Mouse (Mus musculus) forebrain, embryonic 11.5 days (tissue): ENCODE measurements at regions not wholly inside any gene's neighbourhood (a gene's known extent, or its start where the extent isn't known, plus 50 kb on each side); places are given as distances from the start of the nearest gene placed in this dataset.
A peak's percentile ranks its signal among the peaks of the same experiment; 100 is the strongest.

Experiments
- ATAC-seq: fragments of 200-750 bp; cut with Nextera tagmentation; replicated peaks from 2 replicates; pipeline ENCODE4 v1.8.0; 2017; ENCODE audit warnings: moderate TSS enrichment; ENCODE audit not compliant: low FRiP score
- DNase-seq: peaks from one replicate; pipeline ENCODE4 v3.0.0-alpha.2; 2017; ENCODE audit warnings: low spot score
- H3K27ac ChIP-seq: fragments of 300-500 bp; sonication (generic); 2 replicates; pipeline ENCODE4 v1.5.1; 2014; ENCODE audit warnings: low read depth, low read length
- H3K27me3 ChIP-seq: fragments of 300-500 bp; sonication (generic); 2 replicates; pipeline ENCODE4 v1.6.1; 2014; ENCODE audit warnings: mild to moderate bottlenecking, low read length, mixed read lengths; ENCODE audit not compliant: control insufficient read depth, insufficient read depth
- H3K36me3 ChIP-seq: fragments of 300-500 bp; sonication (generic); 2 replicates; pipeline ENCODE4 v1.6.1; 2014; ENCODE audit warnings: mild to moderate bottlenecking, low read length, moderate library complexity, mixed read lengths; ENCODE audit not compliant: control insufficient read depth, insufficient read depth
- H3K4me1 ChIP-seq: fragments of 300-500 bp; sonication (generic); replicated peaks from 2 replicates; pipeline ENCODE4 v1.6.1; 2014; ENCODE audit warnings: low read length, mixed read lengths; ENCODE audit not compliant: control insufficient read depth, insufficient read depth
- H3K4me2 ChIP-seq: fragments of 300-500 bp; sonication (generic); 2 replicates; pipeline ENCODE4 v1.6.1; 2014; ENCODE audit warnings: low read depth, mild to moderate bottlenecking, low read length, moderate library complexity, mixed read lengths; ENCODE audit not compliant: severe bottlenecking
- H3K4me3 ChIP-seq: fragments of 300-500 bp; sonication (generic); 2 replicates; pipeline ENCODE4 v1.5.1; 2014; ENCODE audit warnings: low read depth, low read length
- H3K9ac ChIP-seq: fragments of 300-500 bp; sonication (generic); 2 replicates; pipeline ENCODE4 v1.6.1; 2014; ENCODE audit warnings: low read length
- H3K9me3 ChIP-seq: fragments of 300-500 bp; sonication (generic); 2 replicates; pipeline ENCODE4 v1.6.1; 2016; ENCODE audit warnings: low read length, mixed read lengths; ENCODE audit not compliant: control insufficient read depth
- WGBS: fragments of 180-500 bp; shearing (Covaris S2); extraction: QIAGEN DNeasy Blood & Tissue Kit; methylation state at CpG from one replicate; pipeline ENCODE4 v1.1.7; 2014; 5-methylcytosine and 5-hydroxymethylcytosine counted together

DNA sequence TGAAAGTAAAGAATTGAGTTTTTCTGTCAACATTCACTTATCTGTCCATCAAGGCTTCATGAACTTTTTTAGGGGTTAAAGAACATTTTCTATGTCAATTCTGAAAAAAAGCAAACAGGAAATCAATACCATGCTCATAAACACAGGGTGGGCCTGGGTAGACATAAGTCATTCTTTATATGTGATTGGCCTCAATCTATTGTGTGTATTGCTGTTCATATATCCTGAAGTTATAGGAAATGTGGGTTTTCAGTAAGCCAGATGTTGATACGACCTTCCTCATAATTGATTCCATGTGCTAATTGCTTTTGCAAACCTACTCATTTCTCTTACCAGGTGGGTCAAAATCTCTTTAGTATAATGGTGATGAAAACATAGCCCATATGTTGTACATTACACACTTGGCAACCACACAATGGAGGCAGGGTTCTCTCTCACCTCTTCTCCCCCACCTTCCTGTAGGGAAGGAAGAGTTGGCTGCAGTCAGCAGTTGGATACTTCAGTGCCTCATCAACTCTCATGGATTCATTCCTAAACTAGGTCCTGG lies 182.6 kb upstream of the Cd180 start:
- Histone ChIP-seq H3K4me3 (no peak overlapping the region), H3K27ac (no peak overlapping the region), H3K9me3 (no peaks in the 10 kb centered on the region), H3K36me3 (no peaks in the 10 kb centered on the region), H3K9ac (no peak overlapping the region), H3K4me2 (no peak overlapping the region), H3K27me3 (no peaks in the 10 kb centered on the region), H3K4me1 (no peaks in the 10 kb centered on the region)
- DNase-seq (no peak), ATAC-seq (no peak)
- 79% methylated on average over 1 of the region's 1 CpGs for WGBS

DNA sequence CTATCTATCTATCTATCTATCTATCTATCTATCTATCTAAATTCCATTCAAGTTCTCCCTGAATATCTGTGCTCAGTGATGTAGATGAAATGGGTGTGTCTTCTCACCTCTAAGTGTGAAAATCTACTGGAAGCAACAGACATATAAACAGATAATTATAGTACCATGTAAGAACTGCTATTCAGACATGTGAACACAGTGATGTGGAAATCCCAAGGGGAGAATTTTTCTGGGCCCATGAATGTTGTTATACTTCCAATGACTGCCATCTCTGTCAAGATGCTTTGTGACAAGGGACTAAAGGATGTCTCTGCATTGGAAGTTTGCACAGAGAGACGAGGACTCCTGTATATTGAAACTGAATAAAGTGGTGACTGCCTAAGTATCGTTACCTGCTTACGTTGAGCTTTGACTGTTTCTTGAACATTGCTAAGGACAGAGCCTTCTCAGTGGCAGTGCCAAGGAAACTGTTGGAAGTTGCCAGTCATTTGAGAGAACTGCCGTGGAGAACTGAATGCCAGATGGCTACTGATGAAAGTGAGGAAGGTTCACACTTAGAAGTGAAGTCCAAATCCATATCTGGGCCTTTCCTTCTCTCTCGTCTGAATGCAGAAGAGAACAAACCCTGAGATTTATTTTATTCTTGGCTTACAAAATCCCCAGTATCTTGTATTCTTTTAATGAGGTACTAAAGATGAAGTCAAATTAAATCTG lies 175.0 kb upstream of the Cd180 start:
- Histone ChIP-seq H3K36me3 (no peaks in the 10 kb centered on the region), H3K9ac (no peak overlapping the region), H3K27me3 (no peaks in the 10 kb centered on the region), H3K27ac (no peak overlapping the region), H3K4me1 (no peaks in the 10 kb centered on the region), H3K4me2 (no peak overlapping the region), H3K9me3 (no peaks in the 10 kb centered on the region), H3K4me3 (no peak overlapping the region)
- DNase-seq, result no peak
- ATAC-seq, result no peak
- WGBS, result 88% methylated on average over 5 of the region's 5 CpGs

DNA sequence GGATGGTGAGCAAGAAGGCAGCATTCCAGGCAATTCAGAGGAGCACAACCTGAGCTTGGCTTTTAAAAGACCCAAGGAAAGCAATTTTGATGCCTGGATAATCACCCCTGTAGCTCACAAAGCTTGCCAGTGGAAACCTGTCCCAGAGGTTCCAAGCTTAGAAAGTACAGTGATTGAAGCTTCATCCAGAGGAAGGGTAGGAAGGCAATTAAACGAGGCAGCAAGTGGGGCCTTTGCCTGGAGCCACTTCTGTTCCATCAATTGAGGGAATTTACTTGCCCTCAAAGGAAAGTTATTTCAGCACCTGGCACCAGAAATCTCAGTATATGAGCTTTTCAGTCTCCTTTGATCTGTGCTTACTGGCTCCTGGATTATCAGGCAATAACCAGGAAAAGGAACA lies 171.9 kb upstream of the Cd180 start:
- Histone ChIP-seq H3K36me3 (no peaks in the 10 kb centered on the region), H3K4me3 (no peak overlapping the region), H3K4me2 (no peak overlapping the region), H3K9me3 (no peaks in the 10 kb centered on the region), H3K4me1 (no peaks in the 10 kb centered on the region), H3K27ac (no peak overlapping the region), H3K9ac (no peak overlapping the region), H3K27me3 (no peaks in the 10 kb centered on the region)
- ATAC-seq (no peak), DNase-seq (no peak)
- WGBS, result 33% methylated on average over 1 of the region's 1 CpGs

DNA sequence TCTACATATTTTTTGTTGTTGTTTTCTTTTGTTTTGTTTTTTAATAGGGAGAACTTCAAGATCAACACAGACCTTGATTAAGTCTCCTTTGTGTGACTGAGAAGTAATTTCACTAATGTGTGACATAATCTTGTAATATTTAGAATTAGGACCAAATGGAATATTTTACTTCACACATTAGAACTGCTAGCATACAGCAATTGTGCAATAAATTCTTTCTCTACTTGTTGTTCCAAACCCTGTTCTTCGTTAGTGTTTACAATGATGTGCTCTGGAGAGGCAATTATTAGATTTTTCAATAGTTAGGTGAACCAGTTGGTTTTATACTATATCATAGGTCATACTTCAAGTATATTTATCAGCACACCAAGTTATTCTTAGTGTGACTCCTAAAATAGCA lies 171.3 kb upstream of the Cd180 start:
- no peak overlapping the region for H3K27ac ChIP-seq
- WGBS, result 89% methylated on average over 1 of the region's 1 CpGs
- H3K9me3 ChIP-seq, result no peaks in the 10 kb centered on the region
- H3K36me3 ChIP-seq, result no peaks in the 10 kb centered on the region
- DNase-seq (no peak), ATAC-seq (no peak)
- no peak overlapping the region for H3K4me2 ChIP-seq
- H3K4me1 ChIP-seq, result no peaks in the 10 kb centered on the region
- no peak overlapping the region for H3K9ac ChIP-seq
- H3K4me3 ChIP-seq, result no peak overlapping the region
- H3K27me3 ChIP-seq, result no peaks in the 10 kb centered on the region

DNA sequence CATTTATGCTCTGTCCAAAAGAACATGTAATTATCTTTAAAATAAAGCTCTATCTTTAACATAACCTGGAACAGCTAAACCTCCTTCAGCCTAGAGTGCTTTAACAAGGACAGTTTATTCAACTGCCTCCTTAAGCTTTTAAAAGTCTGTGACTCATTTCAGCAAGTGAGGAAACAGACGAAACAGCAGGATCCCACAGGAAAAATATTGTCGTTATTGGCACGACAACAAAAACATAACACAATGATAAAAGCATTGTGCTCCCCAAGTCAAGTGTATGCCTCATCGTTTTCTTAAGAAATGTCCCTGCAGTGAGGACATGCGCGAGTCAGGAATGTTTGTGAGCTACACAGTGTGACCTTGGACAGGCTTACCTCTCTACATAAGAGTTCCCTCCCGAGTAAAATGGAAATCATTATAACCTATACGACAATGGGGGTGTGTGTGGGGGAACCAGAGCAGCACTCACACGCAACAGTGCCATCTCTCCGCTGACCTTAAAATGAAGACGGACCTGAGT lies 166.7 kb upstream of the Cd180 start:
- H3K27ac ChIP-seq, result no peak overlapping the region
- H3K4me1 ChIP-seq, result no peaks in the 10 kb centered on the region
- no peak overlapping the region for H3K4me2 ChIP-seq
- ATAC-seq, result no peak
- 79% methylated on average over 11 of the region's 11 CpGs for WGBS
- no peaks in the 10 kb centered on the region for H3K27me3 ChIP-seq
- H3K4me3 ChIP-seq, result no peak overlapping the region
- H3K9me3 ChIP-seq, result no peaks in the 10 kb centered on the region
- DNase-seq, result no peak
- no peak overlapping the region for H3K9ac ChIP-seq
- no peaks in the 10 kb centered on the region for H3K36me3 ChIP-seq

DNA sequence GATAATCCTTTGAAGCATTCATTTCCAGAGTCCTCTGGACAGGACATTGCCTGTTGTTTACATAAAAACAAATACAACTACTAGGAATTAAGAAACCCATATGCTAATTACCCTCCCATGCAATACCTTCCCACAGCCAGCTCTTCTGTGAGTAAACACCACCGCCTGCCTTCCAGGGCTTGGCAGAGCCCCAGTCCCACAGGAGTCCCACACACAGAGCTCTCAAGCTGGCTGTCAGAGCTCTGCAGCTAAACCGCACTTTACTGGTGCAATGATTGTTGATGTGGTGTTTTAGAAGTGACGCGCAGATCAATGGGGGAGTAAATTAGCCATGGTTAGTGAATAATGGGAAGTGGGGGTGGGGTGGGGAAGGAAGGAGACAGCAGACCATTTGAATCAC lies 159.6 kb upstream of the Cd180 start:
- Histone ChIP-seq H3K27ac (no peak overlapping the region), H3K4me2 (no peak overlapping the region), H3K9me3 (no peaks in the 10 kb centered on the region), H3K4me3 (no peak overlapping the region), H3K9ac (no peak overlapping the region), H3K4me1 (0 out of 2 replicates have a peak, but pooled peaks cover 5% of the 10 kb centered on the region), H3K36me3 (no peaks in the 10 kb centered on the region), H3K27me3 (no peaks in the 10 kb centered on the region)
- ATAC-seq (no peak; the same call in 1 of the 2 replicates), DNase-seq (no peak)
- WGBS, result 23% methylated on average over 4 of the region's 4 CpGs

DNA sequence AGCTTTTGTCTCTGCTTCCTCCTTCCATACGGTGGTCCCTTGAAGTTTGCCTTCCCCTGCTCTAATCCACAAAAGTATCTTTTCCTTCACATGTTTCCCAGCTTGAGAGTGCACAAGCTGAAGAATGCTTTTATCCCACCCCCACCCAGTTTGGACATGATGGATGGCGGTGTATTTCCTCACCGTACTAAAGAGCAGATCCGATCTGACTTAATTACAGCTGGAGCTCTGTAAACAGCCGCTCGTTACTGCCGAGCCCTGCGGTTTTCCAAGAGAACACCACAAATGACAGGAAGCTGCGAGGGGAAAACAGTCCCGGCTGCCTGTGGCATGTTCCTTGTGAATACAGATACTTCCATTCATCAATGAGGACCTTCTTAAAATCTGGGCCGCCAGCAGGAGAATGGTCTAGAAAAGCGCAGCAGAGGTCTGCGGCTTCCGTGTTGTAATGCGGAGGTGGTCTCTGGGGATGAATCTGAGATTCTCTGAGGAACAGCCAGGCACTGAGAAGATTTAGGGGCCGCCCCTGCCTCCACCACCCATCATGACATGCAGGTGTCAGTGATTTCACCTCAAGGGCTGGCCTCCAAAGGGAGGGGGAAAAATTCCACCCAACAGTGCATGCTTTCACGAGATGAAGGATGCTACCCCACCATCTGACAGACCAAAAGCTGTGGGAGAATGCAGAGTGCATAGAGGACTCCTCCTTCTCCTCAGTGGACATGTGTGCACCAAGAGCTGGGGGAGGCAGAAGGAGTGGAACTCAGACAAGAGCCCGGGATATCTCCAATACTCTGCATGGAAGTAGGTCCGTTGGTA lies 155.7 kb upstream of the Cd180 start:
- H3K4me1 ChIP-seq, result 0 out of 2 replicates have a peak, but pooled peaks cover 5% of the 10 kb centered on the region
- H3K4me3 ChIP-seq, result no peak overlapping the region
- H3K27me3 ChIP-seq, result no peaks in the 10 kb centered on the region
- 45% methylated on average over 19 of the region's 19 CpGs for WGBS
- no peak overlapping the region for H3K9ac ChIP-seq
- peak; percentile 54 for DNase-seq
- H3K9me3 ChIP-seq, result no peaks in the 10 kb centered on the region
- H3K4me2 ChIP-seq, result peak overlapping the region; percentile 36; the same call in 1 of the 2 replicates
- peak; percentile 53; the same call in 1 of the 2 replicates for ATAC-seq
- no peaks in the 10 kb centered on the region for H3K36me3 ChIP-seq
- no peak overlapping the region for H3K27ac ChIP-seq

DNA sequence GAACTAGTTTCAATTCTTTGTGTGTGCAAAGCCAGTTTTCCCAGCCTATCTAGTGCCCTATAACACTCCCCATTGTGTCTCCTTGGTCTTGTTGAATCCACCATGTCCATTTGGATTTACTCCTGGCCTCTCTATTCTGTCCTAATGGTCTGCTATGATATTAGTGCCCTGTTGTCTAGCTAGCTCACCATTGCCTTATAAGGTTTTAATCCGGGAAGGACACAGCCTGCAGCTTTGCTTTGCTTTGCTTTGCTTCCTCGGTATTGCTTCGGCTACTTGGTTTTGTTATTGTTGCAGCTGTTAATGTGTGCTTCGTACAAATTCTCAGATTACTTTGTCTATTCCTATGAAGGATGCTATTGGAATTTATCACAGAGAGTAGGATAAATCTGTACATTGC lies 152.9 kb upstream of the Cd180 start:
- no peak overlapping the region for H3K9ac ChIP-seq
- no peak overlapping the region for H3K27ac ChIP-seq
- H3K9me3 ChIP-seq, result no peaks in the 10 kb centered on the region
- H3K27me3 ChIP-seq, result no peaks in the 10 kb centered on the region
- H3K36me3 ChIP-seq, result no peaks in the 10 kb centered on the region
- DNase-seq (no peak), ATAC-seq (no peak)
- H3K4me1 ChIP-seq, result 0 out of 2 replicates have a peak, but pooled peaks cover 1% of the 10 kb centered on the region
- H3K4me2 ChIP-seq, result no peak overlapping the region
- H3K4me3 ChIP-seq, result no peak overlapping the region
- WGBS, result 84% methylated on average over 4 of the region's 4 CpGs
